9 mouse cellular contexts compared by ENCODE assay signal in the genomic region with DNA sequence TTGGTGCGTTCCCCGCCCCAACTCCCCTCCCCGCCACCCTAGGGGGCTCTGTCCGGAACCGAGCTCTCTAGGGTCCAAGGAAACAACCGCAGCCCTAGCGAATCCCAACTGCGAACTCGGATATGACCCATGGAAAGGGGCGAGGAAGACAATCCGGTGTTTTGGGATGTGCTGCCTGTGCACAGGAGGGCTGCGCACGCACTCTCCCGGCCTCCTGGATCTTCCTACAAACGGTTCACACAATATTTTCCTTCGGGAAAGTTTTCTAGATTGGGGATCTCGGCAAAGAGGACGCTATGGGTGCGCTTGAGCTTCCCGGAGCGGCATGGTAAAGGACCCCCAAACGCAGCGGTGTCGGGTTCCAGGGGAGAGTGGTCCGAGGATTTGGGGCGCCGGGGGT. TPM values are rescaled to one million over a fixed set of nuclear protein-coding genes. Genes with fewer than 3 reads are reported as not detected.
DNase-seq lines count a peak whose midpoint lies in the region; ATAC-seq lines count a peak whose summit lies in the region.
"Had no signal": no experiment of that assay in that cellular context is flagged by ENCODE, and none has a peak within 500 bp of the region (broad histone marks: within the 10 kb centered on the region; RNA-seq: fewer than 3 reads in every experiment).

No protein-coding gene starts in this region.

- peak; percentile 22 for DNase-seq in cerebellum, adult 8-10 months
- DNase-seq in cerebellum, postnatal 14 days: no peak
- DNase-seq in urinary bladder, postnatal 14 days (ENCODE audit: low spot score): peak; percentile 33
- no peak for DNase-seq in urinary bladder, adult 2 months (ENCODE audit: low spot score)
- peak; percentile 56 for DNase-seq in midbrain, embryonic 14.5 days
- no peak for DNase-seq in right cerebral cortex, postnatal 25 days

- peaks cover 20% of the 10 kb centered on the region for H3K4me1 ChIP-seq in hindbrain, embryonic 15.5 days (replicated peaks)
- peaks cover 11% of the 10 kb centered on the region; the same call in 1 of the 2 replicates for H3K4me1 ChIP-seq in midbrain, embryonic 14.5 days (ENCODE audit: control insufficient read depth, insufficient read depth, low read length)

- no peaks in the 10 kb centered on the region for H3K36me3 ChIP-seq in hindbrain, embryonic 15.5 days
- no peaks in the 10 kb centered on the region for H3K36me3 ChIP-seq in midbrain, embryonic 14.5 days (ENCODE audit: control insufficient read depth, insufficient read depth, low read length)

- H3K27me3 ChIP-seq in hindbrain, embryonic 15.5 days: peaks cover 10% of the 10 kb centered on the region; the same call in 1 of the 2 replicates
- H3K27me3 ChIP-seq in midbrain, embryonic 14.5 days (ENCODE audit: control insufficient read depth, insufficient read depth, low read length): peaks cover 13% of the 10 kb centered on the region; the same call in 1 of the 2 replicates

- ATAC-seq in hindbrain, embryonic 15.5 days (ENCODE audit: low FRiP score, low read depth): no peak
- ATAC-seq in midbrain, embryonic 14.5 days (ENCODE audit: low FRiP score, low TSS enrichment): no peak
- no peak for ATAC-seq in megakaryocyte progenitor cell, adult 5-6 weeks (replicated peaks; ENCODE audit: poor library complexity)

- peak overlapping the region; percentile 84 for H3K4me2 ChIP-seq in hindbrain, embryonic 15.5 days
- peak overlapping the region; percentile 78 for H3K4me2 ChIP-seq in midbrain, embryonic 14.5 days (ENCODE audit: low read length)

- H3K4me3 ChIP-seq in hindbrain, embryonic 15.5 days: peak overlapping the region; percentile 68
- H3K4me3 ChIP-seq in midbrain, embryonic 14.5 days (replicated peaks; ENCODE audit: low read depth, low read length): peak overlapping the region; percentile 58

- WGBS in hindbrain, embryonic 15.5 days: under 1% methylated on average over 27 of the region's 27 CpGs
- WGBS in midbrain, embryonic 14.5 days: under 1% methylated on average over 27 of the region's 27 CpGs

- H3K27ac ChIP-seq in hindbrain, embryonic 15.5 days (replicated peaks): peak overlapping the region; percentile 12; the same call in 1 of the 2 replicates
- H3K27ac ChIP-seq in midbrain, embryonic 14.5 days (replicated peaks; ENCODE audit: low read depth, low read length): no peak overlapping the region

- peak overlapping the region; percentile 49; the same call in 1 of the 2 replicates for H3K9ac ChIP-seq in hindbrain, embryonic 15.5 days
- peak overlapping the region; percentile 39; the same call in 1 of the 2 replicates for H3K9ac ChIP-seq in midbrain, embryonic 14.5 days (replicated peaks; ENCODE audit: low read length)

- H3K9me3 ChIP-seq in hindbrain, embryonic 15.5 days: no peaks in the 10 kb centered on the region
- H3K9me3 ChIP-seq in midbrain, embryonic 14.5 days (ENCODE audit: control insufficient read depth, low read length): no peaks in the 10 kb centered on the region

RNA-seq across cellular contexts. Expression of a gene that starts 1.0 kb away (rescaled TPM):
- 6.6 and 9.4 TPM in 2 replicates for polyA plus RNA-seq in urinary bladder, adult 2 months (2012; rRNA removed)
- 4.8 and 6.7 TPM in 2 replicates for polyA plus RNA-seq in hindbrain, embryonic 15.5 days (2015; fragmentation: Nextera tagmentation; extraction: Ambion mirVana)
- polyA plus RNA-seq in midbrain, embryonic 14.5 days (2014; fragmentation: Nextera tagmentation; extraction: Ambion mirVana): 2.2 and 4.1 TPM in 2 replicates
- total RNA-seq in megakaryocyte progenitor cell, adult 5-6 weeks (2015): 6.4 and 8.8 TPM in 2 replicates
- total RNA-seq in megakaryocyte progenitor cell, adult 5-6 weeks (2017): 4.8 and 5.0 TPM in 2 replicates

RNA-seq across cellular contexts. Expression of a gene that starts 44.5 kb away (rescaled TPM):
- 0.03 TPM in 1 of 2 replicates, not detected in the other for polyA plus RNA-seq in urinary bladder, adult 2 months (2012; rRNA removed)
- not detected in 2 replicates for polyA plus RNA-seq in hindbrain, embryonic 15.5 days (2015; fragmentation: Nextera tagmentation; extraction: Ambion mirVana)
- polyA plus RNA-seq in midbrain, embryonic 14.5 days (2014; fragmentation: Nextera tagmentation; extraction: Ambion mirVana): not detected in 2 replicates
- not detected in 2 replicates for total RNA-seq in megakaryocyte progenitor cell, adult 5-6 weeks (2015)
- not detected in 2 replicates for total RNA-seq in megakaryocyte progenitor cell, adult 5-6 weeks (2017)
- polyA plus RNA-seq: large intestine, adult 2 months had no signal

RNA-seq across cellular contexts. Expression of a gene that starts 45.5 kb away (rescaled TPM):
- 2.9 and 3.1 TPM in 2 replicates for polyA plus RNA-seq in urinary bladder, adult 2 months (2012; rRNA removed)
- polyA plus RNA-seq in hindbrain, embryonic 15.5 days (2015; fragmentation: Nextera tagmentation; extraction: Ambion mirVana): 0.43 and 0.61 TPM in 2 replicates
- 0.18 and 0.36 TPM in 2 replicates for polyA plus RNA-seq in midbrain, embryonic 14.5 days (2014; fragmentation: Nextera tagmentation; extraction: Ambion mirVana)
- 0.07 TPM in 1 of 2 replicates, not detected in the other for total RNA-seq in megakaryocyte progenitor cell, adult 5-6 weeks (2015)
- not detected in 2 replicates for total RNA-seq in megakaryocyte progenitor cell, adult 5-6 weeks (2017)

RNA-seq across cellular contexts. Expression of a gene that starts 59.7 kb away (rescaled TPM):
- 1.1 and 1.5 TPM in 2 replicates for polyA plus RNA-seq in urinary bladder, adult 2 months (2012; rRNA removed)
- polyA plus RNA-seq in hindbrain, embryonic 15.5 days (2015; fragmentation: Nextera tagmentation; extraction: Ambion mirVana): 0.54 and 1.0 TPM in 2 replicates
- polyA plus RNA-seq in midbrain, embryonic 14.5 days (2014; fragmentation: Nextera tagmentation; extraction: Ambion mirVana): 0.63 and 0.78 TPM in 2 replicates
- 2.0 and 3.2 TPM in 2 replicates for total RNA-seq in megakaryocyte progenitor cell, adult 5-6 weeks (2015)
- 0.92 and 1.6 TPM in 2 replicates for total RNA-seq in megakaryocyte progenitor cell, adult 5-6 weeks (2017)

Comparison
In these comparisons a context has a peak if more than half of its experiments do, and no peak if none do; other contexts are left out.
1. DNase-seq: peak in cerebellum, adult 8-10 months (single experiment), urinary bladder, postnatal 14 days (single experiment) and midbrain, embryonic 14.5 days (single experiment); none in cerebellum, postnatal 14 days (0 of 2), urinary bladder, adult 2 months (single experiment) and right cerebral cortex, postnatal 25 days (single experiment).